Mouse (Mus musculus): ENCODE measurements at regions not wholly inside any gene's neighbourhood (a gene's known extent, or its start where the extent isn't known, plus 50 kb on each side); places are given as distances from the start of the nearest gene placed in this dataset.

GRCm38 (mm10) chr12:106445151-106445550 lies 435.1 kb downstream of the Vrk1 start:
- TF ChIP-seq GATA1 (IDR thresholded peaks at IDR 0.05; ENCODE audit: low read length) (no peak), TAL1 (IDR thresholded peaks at IDR 0.05; ENCODE audit: low read length) (no peak)
